Mouse (Mus musculus) liver, embryonic 12.5 days (tissue): ENCODE measurements around the gene Trim8. TPM values are rescaled to one million over a fixed set of nuclear protein-coding genes. Genes with fewer than 3 reads are reported as not detected.

ENCODE experiments used
- ATAC-seq: fragments of 200-750 bp; cut with Nextera tagmentation; 2 replicates; pipeline ENCODE4 v1.8.0; 2017; ENCODE audit warnings: moderate number of reproducible peaks, mild to moderate bottlenecking, moderate library complexity
- H3K27ac ChIP-seq: fragments of 300-500 bp; sonication (generic); 2 replicates; pipeline ENCODE4 v1.5.1; 2016; ENCODE audit warnings: mild to moderate bottlenecking
- H3K27me3 ChIP-seq: fragments of 300-500 bp; sonication (generic); replicated peaks from 2 replicates; pipeline ENCODE4 v1.6.1; 2016; ENCODE audit warnings: mild to moderate bottlenecking, moderate library complexity
- H3K36me3 ChIP-seq: fragments of 300-500 bp; sonication (generic); 2 replicates; pipeline ENCODE4 v1.6.1; 2016; ENCODE audit warnings: mild to moderate bottlenecking, moderate library complexity
- H3K4me1 ChIP-seq: fragments of 300-500 bp; sonication (generic); 2 replicates; pipeline ENCODE4 v1.6.1; 2016
- H3K4me2 ChIP-seq: fragments of 300-500 bp; sonication (generic); 2 replicates; pipeline ENCODE4 v1.6.1; 2016; ENCODE audit warnings: mild to moderate bottlenecking, moderate library complexity
- H3K4me3 ChIP-seq: fragments of 300-500 bp; sonication (generic); 2 replicates; pipeline ENCODE4 v1.5.1; 2016; ENCODE audit warnings: mild to moderate bottlenecking, moderate library complexity
- H3K9ac ChIP-seq: fragments of 300-500 bp; sonication (generic); 2 replicates; pipeline ENCODE4 v1.6.1; 2016; ENCODE audit warnings: mild to moderate bottlenecking, moderate library complexity
- H3K9me3 ChIP-seq: fragments of 300-500 bp; sonication (generic); replicated peaks from 2 replicates; pipeline ENCODE4 v1.6.1; 2016; ENCODE audit warnings: mild to moderate bottlenecking, moderate library complexity
- WGBS: fragments of 180-500 bp; shearing (Covaris S2); methylation state at CpG from one replicate; pipeline ENCODE4 v1.1.7; 2016; ENCODE audit not compliant: insufficient replicate concordance; 5-methylcytosine and 5-hydroxymethylcytosine counted together
- polyA plus RNA-seq: library from polyadenylated mRNA; unstranded; fragments of >200 nt; fragmentation: Nextera tagmentation; extraction: Ambion mirVana; gene quantifications from 2 replicates; pipeline ENCODE4 v1.2.1, GENCODE M21; 2016

Gene Trim8
- polyA plus RNA-seq, 1 experiment from 2014 or later, result 19.0 TPM

DNA sequence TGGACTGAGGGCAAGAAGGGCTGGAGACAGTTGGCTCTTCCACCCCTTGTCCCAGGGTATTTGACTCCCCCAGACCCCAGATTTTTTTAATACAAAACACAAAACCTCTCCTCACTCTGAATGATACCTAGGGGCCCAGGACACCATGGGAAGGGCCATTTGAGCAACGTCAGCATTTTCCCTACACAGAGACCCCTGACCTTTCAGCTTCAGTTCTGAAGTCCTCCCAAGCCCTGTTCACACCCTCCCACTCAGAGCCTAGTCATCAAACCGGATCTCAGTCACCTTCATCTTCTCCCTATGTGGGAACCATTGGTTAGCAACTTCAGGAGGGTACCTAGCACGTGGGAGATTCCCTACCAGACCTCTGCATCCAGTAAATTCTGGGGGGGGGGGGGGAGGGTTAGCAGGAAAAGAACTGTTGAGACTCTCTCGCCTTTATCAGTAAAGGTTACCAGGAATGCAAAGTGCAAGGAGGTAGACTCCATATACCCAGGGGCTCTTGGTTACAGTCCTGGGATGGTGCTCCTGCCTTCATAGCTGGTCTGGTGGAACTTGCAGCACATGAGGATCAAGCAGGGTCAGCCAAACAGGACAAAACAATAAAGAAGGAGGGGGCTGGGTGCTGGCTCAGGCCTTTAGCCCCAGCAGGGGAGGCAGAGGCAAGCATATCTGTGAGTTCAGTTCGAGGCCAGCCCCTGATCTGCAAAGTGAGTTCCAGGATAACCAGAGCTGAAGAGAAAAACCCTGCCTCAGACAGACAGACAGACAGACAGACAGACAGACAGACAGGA, 17.5 kb downstream of the Trim8 start:
- Histone ChIP-seq H3K4me3 (no peak overlapping the region), H3K27ac (peak overlapping the region; percentile 28; the same call in 1 of the 2 replicates), H3K27me3 (peaks cover 15% of the 10 kb centered on the region), H3K4me2 (peak overlapping the region; percentile 63), H3K4me1 (peaks cover 63% of the 10 kb centered on the region), H3K36me3 (peaks cover 28% of the 10 kb centered on the region), H3K9ac (peak overlapping the region; percentile 44; the same call in 1 of the 2 replicates), H3K9me3 (no peaks in the 10 kb centered on the region)
- 13% methylated on average over 5 of the region's 5 CpGs for WGBS
- ATAC-seq, result no peak

GRCm38 (mm10) chr19:46521698-46522097, 20.2 kb downstream of the Trim8 start:
- ATAC-seq, result no peak
- Histone ChIP-seq H3K27ac (no peak overlapping the region), H3K4me1 (peaks cover 80% of the 10 kb centered on the region)

GRCm38 (mm10) chr19:46522433-46523044, 21.0 kb downstream of the Trim8 start:
- Histone ChIP-seq H3K4me3 (no peak overlapping the region), H3K4me2 (peak overlapping the region; percentile 45), H3K9me3 (no peaks in the 10 kb centered on the region), H3K4me1 (peaks cover 72% of the 10 kb centered on the region), H3K9ac (peak overlapping the region; percentile 30; the same call in 1 of the 2 replicates), H3K27me3 (peaks cover 40% of the 10 kb centered on the region), H3K27ac (peak overlapping the region; percentile 18; the same call in 1 of the 2 replicates), H3K36me3 (no peaks in the 10 kb centered on the region)
- no peak for ATAC-seq
- WGBS, result 8% methylated on average over 15 of the region's 15 CpGs

More at GRCm38 (mm10) chr19:46521698-46522097, 20.2 kb downstream of the Trim8 start:
- 0 out of 2 replicates have a peak overlapping the region, but pooled peaks have one; percentile 30 for H3K9ac ChIP-seq
- 0 out of 2 replicates have a peak overlapping the region, but pooled peaks have one; percentile 45 for H3K4me2 ChIP-seq
- H3K36me3 ChIP-seq, result peaks cover 2% of the 10 kb centered on the region
- no peak overlapping the region for H3K4me3 ChIP-seq
- no peaks in the 10 kb centered on the region for H3K9me3 ChIP-seq
- peaks cover 33% of the 10 kb centered on the region for H3K27me3 ChIP-seq

- Histone ChIP-seq H3K4me3 (no peak overlapping the region), H3K4me1 (peaks cover 70% of the 10 kb centered on the region)
- no peak for ATAC-seq
Observed at GRCm38 (mm10) chr19:46523131-46523479, 21.6 kb downstream of the Trim8 start.

DNA sequence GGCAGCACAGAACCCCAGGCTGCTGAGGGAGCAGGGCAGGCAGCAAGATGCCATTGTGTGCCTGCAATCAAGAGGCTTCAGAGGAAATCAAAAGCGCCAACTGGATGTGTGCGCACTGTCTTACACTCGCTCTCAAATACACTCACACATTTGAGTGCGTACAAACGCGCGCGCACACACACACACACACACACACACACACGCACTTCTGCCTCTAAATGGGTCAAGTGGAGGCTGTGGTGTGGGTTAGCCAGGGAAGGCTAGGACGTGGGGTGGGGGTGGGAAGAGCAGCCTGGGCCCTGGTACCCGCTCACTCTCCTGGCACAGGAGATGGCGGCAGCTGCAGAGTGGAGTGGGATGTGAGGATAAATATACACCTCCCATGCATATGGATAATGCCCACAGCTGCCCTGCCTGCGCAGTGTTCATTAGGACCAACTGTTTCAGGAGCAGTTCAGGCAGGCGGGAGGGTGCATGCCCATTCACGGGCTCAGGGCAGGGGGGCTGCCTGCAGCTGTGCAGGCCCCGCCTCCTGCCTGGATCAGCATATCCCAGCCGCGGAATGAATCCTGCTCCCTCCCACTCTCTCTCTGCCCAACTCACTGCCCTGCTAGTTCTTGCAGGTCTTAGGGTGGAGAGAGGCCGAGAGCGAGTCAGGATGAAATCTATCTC, 22.1 kb downstream of the Trim8 start:
- ATAC-seq, result peak; percentile 28; the same call in 1 of the 2 replicates
- peaks cover 38% of the 10 kb centered on the region for H3K27me3 ChIP-seq
- H3K9ac ChIP-seq, result no peak overlapping the region; the same call in 1 of the 2 replicates
- H3K27ac ChIP-seq, result peak overlapping the region; percentile 36; the same call in 1 of the 2 replicates
- no peaks in the 10 kb centered on the region for H3K9me3 ChIP-seq
- no peak overlapping the region for H3K4me3 ChIP-seq
- peak overlapping the region; percentile 45 for H3K4me2 ChIP-seq
- 24% methylated on average over 20 of the region's 20 CpGs for WGBS
- peaks cover 70% of the 10 kb centered on the region for H3K4me1 ChIP-seq
- H3K36me3 ChIP-seq, result no peaks in the 10 kb centered on the region

More at GRCm38 (mm10) chr19:46523131-46523479, 21.6 kb downstream of the Trim8 start:
- peak overlapping the region; percentile 36; the same call in 1 of the 2 replicates for H3K27ac ChIP-seq
- no peak overlapping the region; the same call in 1 of the 2 replicates for H3K9ac ChIP-seq
- no peaks in the 10 kb centered on the region for H3K36me3 ChIP-seq
- H3K9me3 ChIP-seq, result no peaks in the 10 kb centered on the region
- H3K4me2 ChIP-seq, result peak overlapping the region; percentile 45
- H3K27me3 ChIP-seq, result peaks cover 41% of the 10 kb centered on the region

- peaks cover 70% of the 10 kb centered on the region for H3K4me1 ChIP-seq
- 20% methylated on average over 6 of the region's 6 CpGs for WGBS
- H3K4me2 ChIP-seq, result peak overlapping the region; percentile 45
- 0 out of 2 replicates have a peak overlapping the region, but pooled peaks have one; percentile 47 for H3K27ac ChIP-seq
- H3K36me3 ChIP-seq, result no peaks in the 10 kb centered on the region
- 0 out of 2 replicates have a peak overlapping the region, but pooled peaks have one; percentile 4 for H3K9ac ChIP-seq
- peaks cover 39% of the 10 kb centered on the region for H3K27me3 ChIP-seq
- ATAC-seq, result no peak
- H3K4me3 ChIP-seq, result no peak overlapping the region
- H3K9me3 ChIP-seq, result no peaks in the 10 kb centered on the region
Observed at GRCm38 (mm10) chr19:46524152-46524544, 22.6 kb downstream of the Trim8 start.

- H3K9me3 ChIP-seq, result no peaks in the 10 kb centered on the region
- H3K27ac ChIP-seq, result peak overlapping the region; percentile 47; the same call in 1 of the 2 replicates
- H3K4me2 ChIP-seq, result peak overlapping the region; percentile 45
- 0 out of 2 replicates have a peak overlapping the region, but pooled peaks have one; percentile 4 for H3K9ac ChIP-seq
- H3K4me3 ChIP-seq, result no peak overlapping the region; the same call in 1 of the 2 replicates
- H3K27me3 ChIP-seq, result peaks cover 45% of the 10 kb centered on the region
- no peak for ATAC-seq
- WGBS, result 28% methylated on average over 14 of the region's 14 CpGs
- H3K36me3 ChIP-seq, result no peaks in the 10 kb centered on the region
- peaks cover 70% of the 10 kb centered on the region for H3K4me1 ChIP-seq
Observed at GRCm38 (mm10) chr19:46524601-46525321, 23.3 kb downstream of the Trim8 start.

DNA sequence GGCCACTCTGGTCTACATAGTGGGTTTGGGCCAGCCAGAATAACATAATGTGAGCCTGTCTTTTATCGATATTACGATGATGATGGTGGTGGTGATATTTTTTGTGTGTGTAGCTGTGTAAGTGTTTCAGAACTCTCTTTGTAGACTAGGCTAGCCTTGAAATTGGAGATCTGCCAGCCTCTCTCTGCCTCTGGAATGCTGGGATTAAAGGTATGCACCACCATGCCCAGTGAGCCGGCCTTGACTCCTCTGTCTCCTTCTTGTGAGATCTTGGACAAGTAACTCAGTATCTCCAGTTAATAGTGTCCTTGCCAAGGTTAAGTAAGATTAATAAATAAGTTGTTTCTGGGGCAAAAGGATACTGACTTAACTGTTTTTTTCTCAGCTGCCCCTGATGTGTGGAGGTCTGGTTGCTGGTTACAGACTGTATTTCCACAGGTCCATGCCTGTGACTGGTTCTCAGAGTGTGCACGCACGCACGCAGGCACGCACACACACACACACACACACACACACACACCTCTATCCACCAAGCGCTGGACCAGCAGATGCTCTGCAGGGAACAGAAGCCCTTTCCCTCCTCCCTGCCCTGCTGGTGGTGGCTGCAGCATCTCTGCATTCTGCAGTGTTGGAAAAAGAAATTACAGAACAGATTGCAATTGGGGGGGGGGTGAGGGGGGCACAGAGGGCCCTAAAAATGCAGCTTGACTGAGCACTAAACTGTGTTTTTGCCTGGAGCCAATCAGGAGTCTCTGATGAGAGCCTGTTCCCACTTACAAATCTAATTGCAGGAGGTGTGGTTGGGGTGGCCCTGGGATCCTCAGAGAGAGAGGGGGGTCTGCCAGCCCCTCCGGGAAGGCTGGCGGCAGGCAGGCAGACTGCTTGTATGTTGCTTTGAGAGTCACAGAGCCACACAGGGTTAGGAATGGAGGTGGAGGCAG, 24.5 kb downstream of the Trim8 start:
- 71% methylated on average over 10 of the region's 10 CpGs for WGBS
- Histone ChIP-seq H3K4me2 (no peak overlapping the region), H3K4me1 (peaks cover 79% of the 10 kb centered on the region), H3K4me3 (no peak overlapping the region), H3K27ac (no peak overlapping the region), H3K27me3 (peaks cover 46% of the 10 kb centered on the region), H3K36me3 (no peaks in the 10 kb centered on the region), H3K9ac (no peak overlapping the region), H3K9me3 (no peaks in the 10 kb centered on the region)
- no peak for ATAC-seq

GRCm38 (mm10) chr19:46527632-46528528, 26.4 kb downstream of the Trim8 start:
- Histone ChIP-seq H3K4me2 (peak overlapping the region; percentile 74), H3K4me1 (peaks cover 80% of the 10 kb centered on the region), H3K27me3 (peaks cover 45% of the 10 kb centered on the region), H3K27ac (no peak overlapping the region), H3K36me3 (no peaks in the 10 kb centered on the region), H3K9me3 (no peaks in the 10 kb centered on the region), H3K9ac (no peak overlapping the region; the same call in 1 of the 2 replicates), H3K4me3 (peak overlapping the region; percentile 43)
- ATAC-seq, result no peak
- 31% methylated on average over 17 of the region's 17 CpGs for WGBS
